Mouse (Mus musculus): ENCODE measurements around the gene Fam131a. TPM values are rescaled to one million over a fixed set of nuclear protein-coding genes. Genes with fewer than 3 reads are reported as not detected.
A peak's percentile ranks its signal among the peaks of the same experiment; 100 is the strongest.

Fam131a gene
- total RNA-seq, 2 experiments from 2014 or later = 489 to 490 TPM

DNA sequence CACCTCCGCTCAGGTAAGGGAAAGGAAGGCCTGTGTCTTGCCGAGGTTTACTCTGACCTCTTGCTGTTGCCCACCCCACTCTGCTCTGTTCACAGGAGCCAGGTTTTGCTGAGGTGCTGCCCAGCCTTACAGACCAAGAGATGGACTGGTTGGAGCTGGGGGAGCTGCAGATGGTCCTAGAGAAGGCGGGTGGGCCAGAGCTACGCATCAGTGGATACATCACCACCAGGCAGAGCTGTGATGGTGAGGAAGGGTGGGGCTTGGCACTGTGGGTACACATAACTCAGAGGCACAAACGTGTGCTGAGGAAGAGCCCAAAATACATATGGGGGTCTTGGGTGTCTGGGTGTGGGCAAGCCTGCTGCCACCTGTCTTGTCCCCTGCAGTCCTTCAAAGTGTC, 42.6 kb downstream of the Fam131a start:
- no peak for DNase-seq (ENCODE audit: extremely low spot score in 1 of 2, low spot score in 1 of 2)

- DNase-seq (ENCODE audit: extremely low spot score in 1 of 2, low spot score in 1 of 2) = no peak
Measured at GRCm38 (mm10) chr16:20736168-20736567, 43.1 kb downstream of the Fam131a start.

- no peak for DNase-seq (ENCODE audit: extremely low spot score in 1 of 2, low spot score in 1 of 2)
Measured at GRCm38 (mm10) chr16:20736823-20737222, 43.8 kb downstream of the Fam131a start.

DNA sequence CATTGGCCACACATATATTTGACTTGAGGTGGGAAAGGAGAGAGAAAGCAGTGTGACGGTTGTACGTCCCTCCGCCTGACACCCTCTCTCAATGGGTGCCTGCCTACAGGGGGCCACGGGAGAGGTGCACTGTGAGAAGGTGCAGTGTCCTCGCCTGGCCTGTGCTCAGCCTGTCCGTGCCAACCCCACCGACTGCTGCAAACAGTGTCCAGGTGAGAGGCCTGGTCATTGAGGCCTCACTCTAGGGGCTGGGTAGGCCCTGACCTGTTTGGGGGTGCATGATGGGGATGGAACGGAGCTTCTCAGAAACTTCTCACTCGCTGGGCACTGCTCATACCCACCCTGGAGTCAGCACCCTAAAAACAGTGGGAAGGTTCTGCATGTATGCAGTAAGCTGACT, 46.8 kb downstream of the Fam131a start:
- no peak for DNase-seq (ENCODE audit: extremely low spot score in 1 of 2, low spot score in 1 of 2)

DNA sequence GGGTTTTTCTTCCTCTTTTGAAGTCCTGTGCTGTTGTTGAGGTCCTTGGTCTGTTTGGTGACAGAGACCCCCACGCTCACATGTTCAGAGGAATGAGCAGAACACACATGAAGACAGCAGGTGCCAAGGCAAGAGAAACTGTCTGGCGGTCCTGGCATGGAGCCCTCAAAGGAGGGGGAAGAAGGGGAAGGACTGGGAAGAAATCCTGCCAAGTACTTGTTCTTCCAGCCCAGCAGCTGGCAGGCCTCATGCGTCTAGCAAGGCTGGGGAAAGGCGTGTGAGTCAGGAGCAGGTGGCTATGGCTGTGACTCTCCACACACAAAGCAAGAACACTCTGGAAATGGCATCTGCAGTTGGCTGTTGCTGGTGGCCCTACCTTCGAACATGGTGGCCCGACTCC, 53.6 kb downstream of the Fam131a start:
- DNase-seq (ENCODE audit: extremely low spot score in 1 of 2, low spot score in 1 of 2) = peak; percentile 41 to 68

DNA sequence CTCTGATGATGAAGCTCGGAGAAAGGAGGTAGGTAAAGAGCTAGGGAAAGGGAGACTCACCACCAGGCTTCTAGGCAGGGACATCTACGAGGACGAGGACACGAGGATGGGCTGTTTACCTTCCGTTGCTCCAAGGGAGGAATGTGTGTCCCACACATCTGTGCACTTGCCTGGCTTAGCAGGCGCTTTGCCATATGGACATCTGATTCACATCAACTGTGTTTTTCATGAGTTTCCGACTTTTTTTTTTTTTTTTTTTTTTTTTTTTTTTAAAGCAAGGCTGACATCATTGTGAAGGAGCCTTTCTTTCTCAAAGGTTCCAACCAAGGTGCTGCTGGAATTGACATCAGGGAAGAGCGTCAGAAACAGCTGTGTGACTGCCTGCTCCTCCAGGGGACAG, 57.5 kb downstream of the Fam131a start:
- no peak for DNase-seq (ENCODE audit: extremely low spot score in 1 of 2, low spot score in 1 of 2)

Other genes starting within 250 kb of the Fam131a start
- 10 to 100 TPM; 46.0 to 53.3 TPM for gene Eif2b5, start 194.4 kb upstream of the Fam131a start, total RNA-seq (2021)
- gene Dvl3, start 176.3 kb upstream of the Fam131a start, total RNA-seq (2021) = 10 to 100 TPM; 57.2 to 68.3 TPM
- 100 to 1,000 TPM; 753 to 800 TPM for gene Ap2m1, start 157.8 kb upstream of the Fam131a start, total RNA-seq (2021)
- gene Abcf3, start 144.7 kb upstream of the Fam131a start, total RNA-seq (2021) = 10 to 100 TPM; 79.4 to 89.4 TPM
- 10 to 100 TPM; 22.8 to 24.2 TPM for gene Vwa5b2, start 103.8 kb upstream of the Fam131a start, total RNA-seq (2021)
- 1 to 10 TPM; 2.7 to 3.1 TPM for gene Eef1akmt4, start 81.6 kb upstream of the Fam131a start, total RNA-seq (2021)
- gene Gm49333, start 81.6 kb upstream of the Fam131a start, total RNA-seq (2021) = not detected
- gene Alg3, start 81.5 kb upstream of the Fam131a start, total RNA-seq (2021) = 10 to 100 TPM; 14.2 to 15.7 TPM
- gene Camk2n2, start 72.0 kb upstream of the Fam131a start, total RNA-seq (2021) = 10 to 100 TPM; 85.0 to 97.0 TPM
- 10 to 100 TPM; 24.8 to 30.6 TPM for gene Ece2, start 63.4 kb upstream of the Fam131a start, total RNA-seq (2021)
- 100 to 1,000 TPM; 220 to 240 TPM for gene Psmd2, start 41.6 kb upstream of the Fam131a start, total RNA-seq (2021)
- gene Eif4g1, start 24.9 kb upstream of the Fam131a start, total RNA-seq (2021) = 100 to 1,000 TPM; 289 to 306 TPM
- gene Polr2h, start 24.4 kb downstream of the Fam131a start, total RNA-seq (2021) = 10 to 100 TPM; 24.8 to 26.2 TPM
- 10 to 100 TPM; 63.8 to 76.4 TPM for gene Clcn2, start 24.5 kb downstream of the Fam131a start, total RNA-seq (2021)
- 10 to 100 TPM; 62.2 to 79.5 TPM for gene Chrd, start 39.9 kb downstream of the Fam131a start, total RNA-seq (2021)
- 10 to 100 TPM in 1 of 2 experiments, 1 to 10 TPM in 1; 9.0 to 14.2 TPM for gene Thpo, start 41.3 kb downstream of the Fam131a start, total RNA-seq (2021)

All from layer of hippocampus, postnatal 25 days (tissue).